Mouse (Mus musculus) cerebellum, adult 18-20 months (tissue): Measurements from ENCODE around the gene Aox3.
A peak's percentile ranks its signal among the peaks of the same experiment; 100 is the strongest.

Source experiments
- DNase-seq, 2 experiments: peaks; one replicate each; pipeline ENCODE4 v3.0.0; 2021

Aox3 gene

DNA sequence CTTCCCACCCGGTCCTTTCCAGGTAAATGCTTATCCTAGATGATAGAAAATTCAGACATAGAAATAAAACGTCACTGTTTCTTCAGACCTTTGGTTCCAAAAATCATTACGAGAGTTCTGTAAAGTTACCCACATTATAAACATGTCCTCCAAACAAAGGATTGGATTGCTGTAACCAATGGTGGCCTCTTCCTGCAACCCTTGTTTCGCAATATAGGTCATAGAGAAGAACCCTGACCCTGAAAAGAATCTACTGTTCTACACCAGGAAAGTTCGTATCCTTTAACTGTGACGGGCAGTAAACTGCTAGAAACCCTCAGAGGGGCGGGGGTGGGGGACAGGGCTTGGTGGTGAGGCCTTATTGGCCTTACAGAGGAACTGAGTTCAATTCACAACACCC, 99.9 kb downstream of the Aox3 start:
- DNase-seq: no peak

DNA sequence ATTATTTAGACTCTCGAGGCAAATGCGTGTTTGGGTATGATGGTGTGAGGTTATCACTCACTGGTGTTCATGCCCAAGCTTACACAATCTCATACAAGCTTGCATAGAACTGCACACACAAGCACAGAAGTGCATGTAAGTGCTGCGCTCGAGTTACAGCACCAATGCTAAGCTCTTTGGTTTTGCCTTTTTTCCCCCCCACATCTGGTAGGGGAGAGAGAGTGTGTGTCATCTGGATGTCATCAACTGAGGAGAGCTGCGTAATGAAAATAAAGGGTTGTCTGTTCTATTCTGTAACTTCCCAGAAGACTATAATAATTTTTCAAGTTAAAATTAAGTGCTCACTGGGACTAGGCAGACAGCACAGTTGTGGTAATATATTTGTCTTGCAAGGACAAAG, 100.9 kb downstream of the Aox3 start:
- no peak for DNase-seq

DNA sequence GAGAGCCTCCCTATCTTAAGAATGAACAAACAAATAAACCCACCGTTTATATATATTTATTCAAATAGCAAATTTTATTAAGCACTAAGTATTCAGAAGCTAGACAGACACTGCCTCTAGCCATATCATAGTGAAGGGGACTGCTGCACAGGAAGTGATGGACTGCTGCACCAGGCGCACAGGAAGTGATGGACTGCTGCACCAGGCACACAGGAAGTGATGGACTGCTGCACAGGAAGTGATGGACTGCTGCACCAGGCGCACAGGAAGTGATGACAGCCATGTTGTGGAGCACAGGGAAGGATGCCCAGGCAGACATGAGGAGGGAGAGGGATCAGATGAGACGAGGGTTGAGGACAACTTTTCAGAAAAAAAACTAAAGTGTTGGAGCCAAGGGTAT, 102.4 kb downstream of the Aox3 start:
- no peak for DNase-seq

DNA sequence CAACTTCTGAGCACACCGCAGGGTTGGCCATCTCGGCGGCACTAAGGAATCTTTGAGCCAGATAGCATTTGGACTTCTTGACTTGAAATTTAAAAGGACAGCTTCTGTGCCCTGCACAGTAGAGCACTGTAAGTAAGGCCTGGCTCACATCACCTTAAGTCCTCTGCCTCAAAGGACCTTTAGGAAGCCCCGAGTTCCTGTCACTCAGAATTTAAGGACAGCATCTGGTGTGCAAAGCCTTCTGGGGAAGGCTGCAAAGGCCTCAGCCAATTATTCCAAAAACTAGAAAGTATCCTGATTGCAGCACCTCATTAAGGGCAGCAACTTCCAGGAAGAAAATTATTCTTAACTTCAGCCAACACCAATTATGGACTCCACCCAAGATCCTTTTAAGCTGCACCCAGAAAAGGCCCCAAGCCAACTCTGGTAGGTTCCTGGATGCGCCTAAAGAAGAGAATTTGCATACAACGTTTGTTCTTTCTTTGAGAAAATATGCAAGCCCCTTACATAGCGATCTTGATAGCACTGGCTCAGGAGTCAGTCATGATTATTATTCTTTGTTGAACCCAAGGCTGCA, 103.1 kb downstream of the Aox3 start:
- DNase-seq: no peak

DNA sequence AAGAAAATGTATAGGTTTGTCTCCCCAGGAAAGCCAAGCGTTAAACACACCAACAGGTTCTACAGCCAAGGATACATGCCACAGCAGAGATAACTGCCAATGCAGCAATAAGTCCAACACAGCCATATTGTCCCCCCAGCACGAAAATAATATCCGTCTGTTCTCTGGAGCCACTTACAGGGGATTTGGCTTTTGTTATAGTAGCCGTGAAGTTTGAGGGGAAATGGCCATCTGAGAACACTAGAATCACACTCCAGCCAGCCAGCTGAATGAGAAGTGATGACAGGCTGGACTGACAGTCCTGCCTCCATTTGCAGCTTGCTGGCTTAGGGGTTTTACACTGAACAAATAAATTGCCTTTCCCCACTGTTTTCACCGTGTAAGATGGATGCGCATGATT, 108.1 kb downstream of the Aox3 start:
- peak in 1 of 2 experiments; percentile 4 for DNase-seq

DNA sequence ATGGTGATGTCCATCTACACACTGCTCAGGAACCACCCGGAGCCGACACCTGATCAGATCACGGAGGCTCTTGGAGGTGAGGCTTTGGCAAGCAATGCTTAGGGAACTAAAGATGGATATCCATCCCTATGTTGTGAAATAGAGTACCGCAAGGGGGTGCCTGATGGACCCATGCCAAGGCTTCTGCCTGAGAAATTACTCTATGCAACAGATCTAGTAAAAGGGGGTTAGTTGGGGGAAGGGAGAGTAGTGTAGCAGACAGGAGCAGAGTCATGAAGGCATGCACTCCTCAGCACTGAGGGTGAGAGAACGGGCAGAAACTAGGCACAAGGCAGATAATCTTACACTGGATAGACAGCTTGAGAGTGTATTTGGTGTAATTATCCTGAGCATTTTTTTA, 108.9 kb downstream of the Aox3 start:
- DNase-seq: peak in 1 of 2 experiments; percentile 3

DNA sequence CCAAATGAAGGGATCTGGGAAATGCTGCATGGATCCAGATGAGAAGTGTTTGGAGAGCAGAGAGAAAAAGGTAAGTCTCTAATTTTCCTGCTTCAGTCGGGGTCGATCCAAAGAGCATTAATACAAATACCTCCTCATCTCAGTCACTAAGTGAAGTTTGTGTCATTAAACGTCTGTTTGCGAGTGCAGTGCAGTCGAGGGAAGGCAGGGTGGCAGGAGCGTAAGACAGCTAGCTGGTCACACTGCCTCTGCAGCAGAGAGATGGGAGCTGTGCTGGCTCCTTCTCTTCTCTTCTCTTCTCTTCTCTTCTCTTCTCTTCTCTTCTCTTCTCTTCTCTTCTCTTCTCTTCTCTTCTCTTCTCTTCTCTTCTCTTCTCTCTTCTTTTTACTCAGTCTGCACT, 115.2 kb downstream of the Aox3 start:
- no peak for DNase-seq

DNA sequence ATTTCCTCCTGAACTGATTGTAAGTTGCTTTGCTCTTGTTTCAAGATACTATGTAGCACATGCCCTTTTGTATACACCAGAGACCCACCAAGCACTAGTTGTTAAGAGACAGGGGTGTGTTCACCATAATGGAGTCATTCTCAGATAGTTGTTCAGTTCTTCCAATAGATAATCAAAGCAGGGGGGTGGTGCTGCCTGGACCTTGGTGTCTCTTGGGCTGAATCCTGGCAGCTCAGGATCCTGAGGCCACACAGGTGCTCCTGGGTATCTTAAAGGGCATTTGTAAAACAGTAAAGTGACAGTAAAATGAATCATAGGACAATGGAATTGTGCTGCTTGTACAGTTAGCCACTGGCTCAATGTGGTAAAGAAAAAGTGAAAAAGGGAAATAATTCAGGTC, 116.0 kb downstream of the Aox3 start:
- no peak for DNase-seq

DNA sequence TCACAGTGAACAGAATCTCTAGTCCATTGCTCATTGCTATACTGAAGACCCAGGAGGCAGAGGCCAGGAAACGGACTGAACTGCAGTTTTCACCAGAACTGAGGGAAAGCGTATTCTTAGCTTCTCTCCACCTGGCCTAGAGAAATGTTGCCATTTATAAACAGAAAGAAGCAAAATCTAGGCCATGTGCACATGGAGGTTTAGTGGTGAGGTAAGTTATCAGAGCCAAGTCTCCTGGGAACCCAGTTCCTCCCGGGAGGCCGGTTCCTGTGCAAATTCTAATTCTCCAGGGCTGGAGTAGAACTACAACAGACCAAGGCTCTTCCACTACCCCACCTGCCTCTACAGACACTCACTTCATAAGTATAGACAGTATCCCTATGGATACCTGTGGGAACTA, 116.8 kb downstream of the Aox3 start:
- DNase-seq: no peak

DNA sequence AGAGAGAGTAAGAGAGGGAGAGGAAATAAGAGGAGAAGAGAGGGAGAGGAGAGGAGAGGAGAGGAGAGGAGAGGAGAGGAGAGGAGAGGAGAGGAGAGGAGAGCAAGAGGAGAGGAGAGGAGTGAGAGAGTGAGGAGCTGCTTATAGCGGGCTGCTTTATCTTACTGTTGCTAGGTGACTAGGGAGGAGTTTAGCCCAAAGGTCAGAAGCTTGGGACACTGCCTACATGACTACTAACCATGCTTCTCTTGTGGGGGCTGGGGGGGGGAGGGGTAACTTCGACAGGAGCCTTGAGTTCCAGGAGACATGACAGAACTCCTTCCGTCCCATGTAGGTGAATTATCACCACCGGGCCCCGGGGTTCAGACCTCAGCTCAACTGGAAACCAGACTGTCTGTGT, 117.6 kb downstream of the Aox3 start:
- DNase-seq: no peak

DNA sequence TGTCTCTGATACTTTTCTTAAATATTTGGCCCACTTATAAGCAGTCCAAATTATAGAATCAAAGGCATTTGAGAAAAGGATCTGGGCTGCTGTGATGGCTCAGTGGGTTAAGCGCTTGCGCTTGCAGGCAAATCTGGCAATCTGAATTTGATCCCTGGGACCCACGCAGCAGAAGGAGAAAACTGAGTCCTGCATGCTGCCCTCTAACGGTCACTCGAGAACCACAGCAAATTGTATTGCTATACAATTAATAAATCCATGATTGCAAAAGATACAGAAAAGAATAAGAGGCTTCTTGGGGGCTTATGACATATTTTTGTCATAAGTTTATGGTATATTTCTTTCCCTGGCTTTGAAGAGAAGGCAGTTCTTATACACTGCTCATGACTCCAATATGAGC, 122.5 kb downstream of the Aox3 start:
- DNase-seq: no peak

DNA sequence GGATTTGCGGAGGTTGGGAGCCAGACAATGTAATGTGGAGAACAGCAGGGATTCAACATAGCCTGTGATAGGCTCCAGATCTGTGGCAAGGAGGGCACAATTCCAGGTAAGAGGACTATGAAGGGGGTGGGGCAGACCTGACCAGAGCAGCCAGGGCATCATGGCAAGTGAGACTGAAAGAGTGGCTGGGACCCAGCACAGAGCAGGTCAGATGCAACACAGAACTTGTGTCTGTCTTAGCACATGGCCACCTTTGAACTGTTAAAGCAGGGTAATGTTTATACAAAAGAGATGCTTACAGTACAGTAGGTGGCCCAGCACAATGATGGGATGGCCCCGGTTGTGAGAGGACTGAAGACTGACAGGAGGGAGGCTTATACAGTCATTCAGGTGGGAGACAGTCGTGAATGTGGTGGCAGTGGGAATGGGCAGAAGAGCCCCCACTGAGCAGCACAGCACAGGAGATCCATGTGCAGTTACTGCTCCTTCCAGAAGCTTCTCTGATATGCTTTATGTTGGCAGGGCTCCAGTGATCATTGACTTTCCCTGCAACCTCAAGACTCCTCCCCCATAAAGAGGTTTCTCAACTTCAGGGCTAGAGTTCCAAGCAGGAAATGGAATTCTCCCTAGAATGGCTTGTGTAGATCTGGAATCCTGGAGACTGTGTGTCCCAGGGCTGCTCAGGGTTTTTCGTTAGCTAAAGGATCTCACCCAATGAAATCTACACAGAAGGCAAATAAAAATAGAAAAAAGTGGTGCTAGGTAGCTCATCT, 124.8 kb downstream of the Aox3 start:
- no peak for DNase-seq

DNA sequence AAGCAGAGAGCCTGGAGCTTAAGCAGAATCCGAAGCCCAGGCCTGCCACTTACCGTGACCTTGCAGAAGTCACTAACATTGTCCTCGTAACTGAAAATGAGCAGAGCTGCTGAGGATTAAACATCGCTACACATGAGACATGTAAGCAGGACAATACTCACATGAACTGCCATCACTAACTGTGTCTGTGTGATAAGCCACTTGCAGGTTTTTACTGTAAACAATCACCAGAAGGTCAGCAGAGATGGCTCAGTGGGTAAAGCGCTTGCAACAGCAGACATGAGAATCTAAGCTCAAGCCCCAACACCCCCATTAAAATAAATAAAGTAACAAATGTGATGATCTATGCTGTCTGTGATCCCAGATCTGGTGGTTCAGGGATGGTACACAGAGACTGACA, 125.5 kb downstream of the Aox3 start:
- DNase-seq: no peak

DNA sequence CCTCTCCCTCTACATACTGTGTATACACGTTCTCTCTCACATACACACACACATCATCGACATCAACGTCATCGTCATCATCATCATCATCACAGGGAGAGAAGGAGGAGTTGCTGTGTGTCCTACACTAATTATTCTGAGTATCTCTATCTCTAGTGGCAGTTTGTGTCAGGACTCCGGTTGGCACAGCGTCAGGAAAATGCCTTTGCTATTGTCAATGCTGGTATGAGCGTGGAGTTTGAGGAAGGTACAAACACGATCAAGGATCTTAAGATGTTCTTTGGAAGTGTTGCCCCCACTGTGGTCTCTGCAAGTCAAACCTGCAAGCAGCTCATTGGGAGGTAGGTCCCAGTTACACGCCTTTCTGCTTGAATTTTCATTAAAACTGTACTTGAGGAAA, 126.0 kb downstream of the Aox3 start:
- DNase-seq: no peak

DNA sequence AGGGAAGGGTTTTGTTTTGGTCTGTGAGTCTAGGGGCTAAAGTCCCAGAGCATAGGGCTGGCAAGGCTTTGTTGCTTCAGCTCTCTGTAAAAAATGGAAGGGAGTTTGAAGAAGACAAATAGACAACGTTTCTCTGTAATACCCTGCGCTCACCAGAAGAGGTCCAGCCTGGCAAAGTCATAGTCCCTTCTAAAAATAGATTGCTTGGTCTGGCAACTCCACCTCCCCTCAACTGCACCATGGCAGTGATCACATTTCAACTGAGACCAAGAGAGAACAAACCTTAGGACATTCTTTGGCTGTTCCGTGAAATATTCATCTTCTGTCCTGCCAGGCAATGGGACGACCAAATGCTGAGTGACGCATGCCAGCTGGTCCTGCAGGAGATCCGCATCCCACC, 127.4 kb downstream of the Aox3 start:
- no peak for DNase-seq

DNA sequence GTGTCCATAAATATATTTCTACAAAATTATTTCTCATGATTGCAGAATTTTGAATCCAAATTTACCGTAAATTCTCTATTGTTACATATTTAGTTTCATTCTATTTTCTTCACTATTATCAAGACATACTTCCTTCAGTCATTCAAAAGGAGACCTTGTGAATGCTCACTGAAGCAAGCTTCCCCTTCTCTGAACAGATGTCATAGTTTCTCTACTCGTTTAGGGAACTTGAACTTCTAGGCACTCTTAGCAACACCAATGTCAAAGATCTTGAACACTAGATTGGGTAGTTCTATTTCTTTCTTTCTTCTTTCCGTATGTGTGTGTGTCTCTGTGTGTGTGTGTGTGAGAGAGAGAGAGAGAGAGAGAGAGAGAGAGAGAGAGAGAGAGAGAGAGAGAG, 131.6 kb downstream of the Aox3 start:
- DNase-seq: no peak

DNA sequence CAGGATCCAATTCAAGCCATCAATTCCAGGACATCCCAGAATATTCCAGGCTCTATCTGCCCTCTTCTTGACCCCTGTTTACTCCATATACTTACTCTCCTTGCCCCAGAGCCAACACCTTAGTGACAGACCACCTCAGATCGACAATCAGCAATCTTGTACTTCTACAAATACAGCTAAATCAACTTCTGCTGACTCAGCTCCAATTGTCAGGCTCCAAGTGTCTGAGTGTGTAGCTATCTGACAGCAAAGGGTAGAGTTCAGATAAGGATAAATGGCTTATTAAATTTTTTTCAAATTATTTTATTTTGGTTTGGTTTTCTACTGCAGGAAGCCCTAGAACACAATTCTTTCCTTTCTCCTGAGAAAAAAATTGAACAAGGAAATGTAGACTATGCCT, 135.6 kb downstream of the Aox3 start:
- no peak for DNase-seq
